Mouse (Mus musculus) mesoderm, embryonic 11.5 days (tissue): Measurements from ENCODE around the gene Nudt2.

Experiments used
- DNase-seq: peaks from one replicate; pipeline ENCODE4 v3.0.0-alpha.2; 2012; ENCODE audit warnings: low read depth, low spot score

Nudt2 gene

GRCm38 (mm10) chr4:41494378-41494777, 29.4 kb downstream of the Nudt2 start:
- DNase-seq, result no peak

- DNase-seq, result no peak
Observed at GRCm38 (mm10) chr4:41495076-41495475, 30.1 kb downstream of the Nudt2 start.

DNA sequence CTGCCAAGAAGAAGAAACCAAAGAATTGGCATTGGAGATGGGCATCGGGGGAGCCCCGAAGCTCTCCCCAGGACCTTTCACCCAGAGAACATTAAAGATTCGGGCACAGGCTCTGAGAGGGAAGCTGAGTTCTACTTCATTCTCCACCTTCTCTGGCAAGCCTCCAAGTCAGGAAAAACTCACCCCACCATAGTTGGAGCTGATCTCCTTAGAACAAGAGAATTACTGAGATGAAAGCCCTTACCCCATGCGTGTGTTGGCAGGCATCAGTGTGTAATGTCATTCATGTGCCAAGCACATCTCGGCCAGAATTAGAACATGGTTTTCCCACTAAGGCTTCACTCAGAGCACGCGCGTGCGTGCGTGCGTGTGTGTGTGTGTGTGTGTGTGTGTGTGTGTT, 30.9 kb downstream of the Nudt2 start:
- DNase-seq, result no peak

DNA sequence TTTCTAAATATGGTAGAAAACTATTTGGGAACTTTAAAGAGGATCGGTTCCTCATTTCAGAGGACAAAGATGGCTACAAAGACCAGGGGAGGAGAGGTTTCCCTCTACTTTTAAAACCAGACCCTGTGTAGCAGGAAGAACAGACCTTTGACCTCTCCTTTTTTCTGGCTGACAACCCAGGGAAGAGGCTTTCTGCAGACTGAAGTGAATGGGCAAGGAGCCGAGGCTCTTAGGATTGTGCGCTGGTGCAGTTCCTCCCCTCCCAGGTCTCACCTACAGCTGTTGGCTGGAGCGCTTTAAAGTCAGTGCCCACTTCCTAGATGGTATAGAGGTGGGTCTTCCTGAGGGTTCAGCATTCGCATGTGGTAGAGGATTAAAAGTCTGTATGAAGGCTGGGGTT, 32.1 kb downstream of the Nudt2 start:
- DNase-seq, result no peak

- peak; percentile 49 for DNase-seq
Observed at GRCm38 (mm10) chr4:41497579-41497978, 32.6 kb downstream of the Nudt2 start.

- no peak for DNase-seq
Observed at GRCm38 (mm10) chr4:41497995-41498845, 33.3 kb downstream of the Nudt2 start.

DNA sequence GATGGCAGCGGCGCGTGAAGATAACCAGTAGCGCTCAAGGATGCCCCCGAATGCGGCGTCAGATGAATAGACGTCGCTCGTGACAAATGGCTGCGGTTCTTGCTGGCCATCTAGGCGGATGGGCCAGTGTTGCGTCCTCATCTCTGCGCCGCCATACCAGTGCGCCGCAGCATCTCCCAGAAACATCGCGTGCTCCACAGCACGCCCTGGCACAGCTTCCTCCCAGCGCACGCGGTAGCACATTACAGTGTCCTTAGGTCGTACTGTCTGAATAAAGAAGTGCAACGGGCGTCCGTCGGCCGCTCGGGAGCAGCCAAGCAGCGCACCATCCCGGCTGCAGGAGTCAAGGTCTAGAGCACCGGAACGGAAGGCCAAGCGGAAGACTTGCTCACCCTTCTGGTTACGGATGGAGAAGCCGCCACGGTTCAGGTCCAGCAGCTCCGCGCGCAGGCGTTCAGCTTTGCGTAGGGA, 34.0 kb downstream of the Nudt2 start:
- DNase-seq, result peak; percentile 43

DNA sequence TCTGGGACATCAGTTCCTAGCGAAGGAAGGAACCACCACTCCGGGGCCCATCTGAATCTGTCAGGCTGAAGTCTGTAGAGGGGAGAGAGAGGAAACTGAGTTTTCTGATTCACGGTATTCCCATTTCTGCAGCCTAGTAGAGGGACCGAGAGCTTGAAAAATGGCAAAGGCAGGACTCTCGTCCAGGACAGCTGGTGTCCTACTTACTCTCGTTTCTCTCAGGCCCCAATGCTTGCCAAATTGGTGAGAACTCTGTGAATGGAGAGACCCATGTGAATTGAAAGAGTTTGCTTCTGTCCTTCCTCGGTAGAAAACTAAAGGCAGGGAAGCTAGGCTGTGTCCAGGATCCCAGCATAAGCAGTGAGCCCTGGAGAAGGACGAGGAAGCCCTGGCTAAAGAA, 34.7 kb downstream of the Nudt2 start:
- no peak for DNase-seq

- no peak for DNase-seq
Observed at GRCm38 (mm10) chr4:41500787-41501186, 35.8 kb downstream of the Nudt2 start.

- DNase-seq, result peak; percentile 34
Observed at GRCm38 (mm10) chr4:41502171-41502940, 37.4 kb downstream of the Nudt2 start.

- peak; percentile 94 for DNase-seq
Observed at GRCm38 (mm10) chr4:41502986-41503412, 38.0 kb downstream of the Nudt2 start, which contains the start of gene AI464131. Gene AI464131 (minus strand): TSS chr4:41503076.

- DNase-seq, result no peak
Observed at GRCm38 (mm10) chr4:41504325-41504724, 39.4 kb downstream of the Nudt2 start.

- no peak for DNase-seq
Observed at GRCm38 (mm10) chr4:41505131-41505551, 40.2 kb downstream of the Nudt2 start.

DNA sequence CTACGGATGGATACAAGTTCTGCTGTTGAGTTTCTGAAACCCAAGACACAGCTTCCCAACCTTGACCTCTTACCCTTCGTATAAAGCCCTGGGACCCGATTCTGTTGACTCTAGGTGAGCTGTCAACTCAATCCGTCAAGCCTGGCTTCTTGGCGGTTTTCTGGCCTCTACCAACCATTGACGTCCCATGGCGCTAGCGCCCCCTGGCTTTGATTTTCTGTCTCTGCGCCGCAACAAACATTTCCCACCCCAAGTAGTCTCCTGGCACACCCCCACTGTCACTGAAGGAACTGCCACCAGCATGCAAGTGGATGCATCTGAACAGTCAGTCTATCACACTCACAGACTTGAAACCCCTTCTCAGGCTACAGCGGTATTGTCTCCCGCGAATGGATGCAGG, 41.2 kb downstream of the Nudt2 start:
- DNase-seq, result peak; percentile 47

GRCm38 (mm10) chr4:41506906-41507305, 42.0 kb downstream of the Nudt2 start:
- peak; percentile 88 for DNase-seq

GRCm38 (mm10) chr4:41507326-41507924, 42.5 kb downstream of the Nudt2 start:
- DNase-seq, result peak; percentile 42

DNA sequence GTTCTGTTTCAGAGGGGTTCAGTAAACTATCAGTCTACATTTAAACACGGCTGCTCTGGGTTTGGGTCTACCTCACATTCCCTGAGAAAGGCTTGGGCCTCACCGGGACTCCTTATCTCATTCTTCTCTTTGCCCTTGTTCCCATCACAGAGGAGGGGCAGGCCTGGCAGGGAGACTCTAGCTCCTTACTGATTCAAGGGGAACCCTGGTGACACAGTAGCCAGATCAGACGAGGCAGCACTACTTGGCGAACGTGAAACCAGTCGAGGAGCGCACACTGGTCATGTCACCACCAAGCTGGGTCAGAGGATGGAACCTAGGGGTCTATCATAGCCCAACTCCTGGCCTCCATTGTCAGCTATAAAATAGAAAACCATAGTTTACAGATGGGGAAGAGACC, 43.0 kb downstream of the Nudt2 start:
- no peak for DNase-seq

GRCm38 (mm10) chr4:41513309-41513708, 48.4 kb downstream of the Nudt2 start:
- DNase-seq, result no peak

DNA sequence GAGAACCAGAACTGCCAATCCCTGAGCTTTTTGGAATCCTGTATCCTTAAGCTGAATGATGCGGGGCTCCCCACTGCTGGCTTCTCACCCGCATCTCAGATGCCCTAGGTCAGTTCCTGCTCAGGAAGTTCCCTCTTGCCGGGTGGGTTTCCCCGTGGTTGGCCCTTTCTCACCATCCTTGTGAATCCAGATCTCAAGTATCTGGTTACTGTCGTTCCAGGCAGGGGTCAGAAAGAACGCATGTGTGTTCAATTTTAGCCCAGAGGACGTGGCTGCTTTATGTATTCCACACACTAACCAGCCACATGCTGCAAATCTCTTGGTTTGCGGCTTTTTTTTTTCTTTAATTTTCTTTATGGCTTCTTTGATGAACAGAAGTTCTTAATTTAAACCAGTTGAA, 48.8 kb downstream of the Nudt2 start:
- DNase-seq, result peak; percentile 34

- no peak for DNase-seq
Observed at GRCm38 (mm10) chr4:41517233-41517632, 52.3 kb downstream of the Nudt2 start, which contains the start of gene 1110017D15Rik. Gene 1110017D15Rik (minus strand): TSS chr4:41517333.

DNA sequence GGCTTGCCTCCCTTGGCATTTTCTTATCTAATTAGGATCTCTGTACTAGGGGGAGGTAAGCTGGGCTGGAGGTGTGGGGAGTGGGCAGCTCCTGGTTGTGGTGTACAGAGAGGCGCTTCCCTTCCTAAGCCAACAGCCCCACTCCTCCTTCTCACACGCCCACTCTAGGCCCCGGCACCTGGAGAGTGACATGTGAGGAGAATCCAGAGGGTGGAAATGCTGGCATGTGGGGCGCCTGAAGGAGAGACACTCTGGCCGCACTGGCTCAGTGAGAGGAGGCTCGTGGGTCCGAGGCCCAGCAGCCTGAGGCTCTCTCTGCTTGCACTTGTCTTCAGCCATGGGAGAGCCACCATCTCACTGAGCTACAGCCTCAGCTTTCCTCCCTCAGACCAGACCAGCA, 53.4 kb downstream of the Nudt2 start:
- DNase-seq, result no peak

- no peak for DNase-seq
Observed at GRCm38 (mm10) chr4:41519195-41519594, 54.2 kb downstream of the Nudt2 start.
